Mouse (Mus musculus): ENCODE measurements around the gene AC129217.1.
A peak's percentile ranks its signal among the peaks of the same experiment; 100 is the strongest.

DNA sequence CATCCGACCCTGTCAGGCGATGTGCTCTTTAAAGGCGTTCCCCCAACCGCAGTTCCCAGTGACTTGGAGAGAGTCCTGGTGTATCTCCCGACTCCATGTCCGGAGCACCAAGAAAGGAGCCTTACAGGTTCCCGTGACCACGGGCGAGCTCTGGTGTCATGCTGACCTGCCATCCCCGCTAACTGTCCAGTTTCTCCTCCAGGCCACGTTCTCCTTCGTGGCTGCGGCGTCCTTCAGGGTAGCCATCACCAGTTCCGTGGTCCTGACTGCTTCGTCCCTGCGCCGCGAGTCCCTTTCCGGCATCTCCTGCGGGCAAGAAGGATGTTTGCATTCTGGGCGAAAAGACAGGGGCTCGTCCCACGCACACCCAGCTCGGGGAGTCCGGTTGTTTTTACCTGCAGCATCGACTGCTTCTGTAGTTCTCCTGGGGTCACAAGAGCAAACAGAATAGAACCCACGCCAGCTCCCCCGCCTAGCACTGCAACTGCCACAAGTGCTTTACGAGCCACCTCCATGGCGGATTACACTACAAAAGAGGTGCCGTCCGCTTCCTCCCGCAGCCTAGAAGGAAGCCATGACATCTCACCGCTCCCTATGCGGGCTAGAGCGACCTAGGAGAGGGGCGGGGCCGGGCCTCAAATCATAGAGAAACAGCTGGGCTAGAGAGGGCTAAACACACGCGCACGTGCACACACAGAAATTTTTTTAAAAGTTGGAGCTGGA is 50.9 kb downstream of the AC129217.1 start, which contains the start of gene Uqcc3:
- peak; percentile 81; the same call in 1 of the 2 replicates for TF ChIP-seq POLR2A (IDR thresholded peaks at IDR 0.05; ENCODE audit: extremely low read depth, insufficient read depth, low read length)
- TF ChIP-seq CTCF (IDR thresholded peaks at IDR 0.05; ENCODE audit: extremely low read depth, insufficient read depth, low read length), result no peak
